Mouse (Mus musculus): ENCODE data around the gene Stam2. TPM values are rescaled to one million over a fixed set of nuclear protein-coding genes. Genes with fewer than 3 reads are reported as not detected.

Gene Stam2
- total and polyA plus RNA-seq, 3 experiments, result 9.3 to 20.5 (median 16.5) TPM

GRCm38 (mm10) chr2:52779987-52780386 is 37.9 kb upstream of the Stam2 start:
- in situ Hi-C loops (cut with MboI; ENCODE audit: low pct_ligation_motif_present, low pct_unique_long_range_greater_than_20kb, low sequenced_read_pairs), result no loop called here
- no peaks in the 10 kb centered on the region for H3K27me3 ChIP-seq (replicated peaks)
- H3K4me1 ChIP-seq (ENCODE audit: control insufficient read depth in 1 of 2, insufficient read depth in 2 of 2), result peaks cover 0 to 14% of the 10 kb centered on the region in 2 experiments; a peak in 2 of 4 replicates
- no peak overlapping the region for H3K27ac ChIP-seq (ENCODE audit: insufficient read depth, low read depth)
- H3K4me2 ChIP-seq (ENCODE audit: insufficient read depth, low read depth, poor library complexity, severe bottlenecking), result no peak overlapping the region
- TF ChIP-seq MXI1 (IDR thresholded peaks at IDR 0.05; ENCODE audit: low read depth, low read length) (no peak), MAFK (IDR thresholded peaks at IDR 0.05; ENCODE audit: insufficient replicate concordance, low read length) (peak; percentile 77), SMC3 (IDR thresholded peaks at IDR 0.05; ENCODE audit: low read depth, low read length) (no peak), POLR2A (IDR thresholded peaks at IDR 0.05; ENCODE audit: low read depth, low read length) (no peak), NELFE (IDR thresholded peaks at IDR 0.05; ENCODE audit: low read depth, low read length) (no peak)
- no peaks in the 10 kb centered on the region for H3K79me2 ChIP-seq (replicated peaks; ENCODE audit: control insufficient read depth, extremely low read depth, insufficient read depth, poor library complexity, severe bottlenecking)
- H3K36me3 ChIP-seq (replicated peaks in 1 of 2; ENCODE audit: control insufficient read depth in 1 of 2, insufficient read depth in 1 of 2, low read length in 1 of 2), result no peaks in the 10 kb centered on the region
- peaks cover 5% of the 10 kb centered on the region for H3K9me3 ChIP-seq (replicated peaks; ENCODE audit: low read length)
- H3K4me3 ChIP-seq (replicated peaks in 1 of 3; ENCODE audit: low read depth in 2 of 3, low read length in 2 of 3, poor library complexity in 1 of 3), result no peak overlapping the region
- dilution Hi-C loops (cut with MboI; ENCODE audit: extremely low pct_ligation_motif_present, extremely low pct_unique_long_range_greater_than_20kb, low sequenced_read_pairs), result no loop called here
- no peak overlapping the region for H3K9ac ChIP-seq (ENCODE audit: insufficient read depth, low read depth)
- DNase-seq (ENCODE audit: extremely low read depth), result no peak

DNA sequence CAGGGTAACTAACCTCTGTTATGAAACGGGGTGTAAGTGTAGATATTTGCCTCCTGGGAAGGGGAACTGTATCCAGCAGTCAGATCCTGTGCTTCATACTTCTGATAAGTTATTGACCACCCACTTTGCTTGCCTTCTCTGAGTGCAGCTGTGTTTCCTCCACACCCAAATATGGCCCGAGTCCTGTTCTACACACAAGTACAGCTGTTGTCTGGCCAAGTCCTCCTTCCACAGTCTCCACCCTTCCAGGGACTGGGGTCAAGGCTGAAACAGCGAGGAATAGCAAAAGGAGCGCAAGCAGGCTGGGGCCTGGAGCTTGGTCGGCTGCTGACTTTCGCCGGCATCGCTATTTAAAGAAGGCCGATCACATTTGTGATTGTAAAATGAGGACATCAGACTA is 37.3 kb upstream of the Stam2 start:
- no peaks in the 10 kb centered on the region for H3K79me2 ChIP-seq (replicated peaks; ENCODE audit: control insufficient read depth, extremely low read depth, insufficient read depth, poor library complexity, severe bottlenecking)
- peaks cover 2 to 20% of the 10 kb centered on the region in 2 experiments; a peak in 3 of 4 replicates for H3K4me1 ChIP-seq (ENCODE audit: control insufficient read depth in 1 of 2, insufficient read depth in 2 of 2)
- dilution Hi-C loops (cut with MboI; ENCODE audit: extremely low pct_ligation_motif_present, extremely low pct_unique_long_range_greater_than_20kb, low sequenced_read_pairs) (no loop called here), in situ Hi-C loops (cut with MboI; ENCODE audit: low pct_ligation_motif_present, low pct_unique_long_range_greater_than_20kb, low sequenced_read_pairs) (no loop called here)
- H3K36me3 ChIP-seq (replicated peaks in 1 of 2; ENCODE audit: control insufficient read depth in 1 of 2, insufficient read depth in 1 of 2, low read length in 1 of 2), result no peaks in the 10 kb centered on the region
- H3K27me3 ChIP-seq (replicated peaks), result no peaks in the 10 kb centered on the region
- no peak overlapping the region for H3K4me3 ChIP-seq (replicated peaks in 1 of 3; ENCODE audit: low read depth in 2 of 3, low read length in 2 of 3, poor library complexity in 1 of 3)
- no peak overlapping the region for H3K4me2 ChIP-seq (ENCODE audit: insufficient read depth, low read depth, poor library complexity, severe bottlenecking)
- H3K9ac ChIP-seq (ENCODE audit: insufficient read depth, low read depth), result no peak overlapping the region
- DNase-seq (ENCODE audit: extremely low read depth), result no peak
- no peak overlapping the region for H3K27ac ChIP-seq (ENCODE audit: insufficient read depth, low read depth)
- TF ChIP-seq RAD21 (IDR thresholded peaks at IDR 0.05; ENCODE audit: low read depth, low read length) (no peak), MXI1 (IDR thresholded peaks at IDR 0.05; ENCODE audit: low read depth, low read length) (no peak), MEF2A (IDR thresholded peaks at IDR 0.05; ENCODE audit: borderline replicate concordance, low read depth, low read length) (no peak), ZC3H11A (IDR thresholded peaks at IDR 0.05; ENCODE audit: low read depth, low read length) (no peak), KAT2A (IDR thresholded peaks at IDR 0.05; ENCODE audit: insufficient replicate concordance, low read length) (no peak)
- peaks cover 5% of the 10 kb centered on the region for H3K9me3 ChIP-seq (replicated peaks; ENCODE audit: low read length)

GRCm38 (mm10) chr2:52777839-52778238 is 35.8 kb upstream of the Stam2 start:
- H3K9ac ChIP-seq (ENCODE audit: insufficient read depth, low read depth), result no peak overlapping the region
- H3K4me3 ChIP-seq (replicated peaks in 1 of 3; ENCODE audit: low read depth in 2 of 3, low read length in 2 of 3, poor library complexity in 1 of 3), result no peak overlapping the region
- H3K27me3 ChIP-seq (replicated peaks), result no peaks in the 10 kb centered on the region
- no peaks in the 10 kb centered on the region for H3K79me2 ChIP-seq (replicated peaks; ENCODE audit: control insufficient read depth, extremely low read depth, insufficient read depth, poor library complexity, severe bottlenecking)
- H3K27ac ChIP-seq (ENCODE audit: insufficient read depth, low read depth), result no peak overlapping the region
- TF ChIP-seq NELFE (IDR thresholded peaks at IDR 0.05; ENCODE audit: low read depth, low read length) (no peak), UBTF (IDR thresholded peaks at IDR 0.05; ENCODE audit: low read depth, low read length) (no peak), ZC3H11A (IDR thresholded peaks at IDR 0.05; ENCODE audit: low read depth, low read length) (no peak), CTCF (conservative IDR thresholded peaks at IDR 0.05 in 1 of 2, IDR thresholded peaks at IDR 0.05 in 1 of 2; ENCODE audit: low read depth in 2 of 2, low read length in 2 of 2) (no peak), RCOR1 (conservative IDR thresholded peaks at IDR 0.05; ENCODE audit: low read depth, low read length) (no peak), E2F4 (IDR thresholded peaks at IDR 0.05; ENCODE audit: insufficient replicate concordance, low read depth, low read length) (no peak), TCF12 (IDR thresholded peaks at IDR 0.05; ENCODE audit: low read depth, low read length) (no peak), EP300 (IDR thresholded peaks at IDR 0.05; ENCODE audit: low read length) (no peak), HCFC1 (IDR thresholded peaks at IDR 0.05; ENCODE audit: low read depth, low read length) (no peak), ELF1 (IDR thresholded peaks at IDR 0.05; ENCODE audit: low read depth, low read length) (no peak), POLR2A (IDR thresholded peaks at IDR 0.05; ENCODE audit: low read depth, low read length) (no peak), POLR2AphosphoS2 (IDR thresholded peaks at IDR 0.05; ENCODE audit: low read depth, low read length) (no peak), MEF2A (IDR thresholded peaks at IDR 0.05; ENCODE audit: borderline replicate concordance, low read depth, low read length) (no peak), MAX (IDR thresholded peaks at IDR 0.05; ENCODE audit: low read length) (no peak), BHLHE40 (IDR thresholded peaks at IDR 0.05; ENCODE audit: low read depth, low read length) (no peak), USF1 (IDR thresholded peaks at IDR 0.05; ENCODE audit: low read depth, low read length) (no peak)
- H3K9me3 ChIP-seq (replicated peaks; ENCODE audit: low read length), result peaks cover 5% of the 10 kb centered on the region
- dilution Hi-C loops (cut with MboI; ENCODE audit: extremely low pct_ligation_motif_present, extremely low pct_unique_long_range_greater_than_20kb, low sequenced_read_pairs), result no loop called here
- in situ Hi-C loops (cut with MboI; ENCODE audit: low pct_ligation_motif_present, low pct_unique_long_range_greater_than_20kb, low sequenced_read_pairs), result no loop called here
- no peaks in the 10 kb centered on the region for H3K36me3 ChIP-seq (replicated peaks in 1 of 2; ENCODE audit: control insufficient read depth in 1 of 2, insufficient read depth in 1 of 2, low read length in 1 of 2)
- no peak for DNase-seq (ENCODE audit: extremely low read depth)
- H3K4me2 ChIP-seq (ENCODE audit: insufficient read depth, low read depth, poor library complexity, severe bottlenecking), result no peak overlapping the region
- H3K4me1 ChIP-seq (ENCODE audit: control insufficient read depth in 1 of 2, insufficient read depth in 2 of 2), result peaks cover 2 to 27% of the 10 kb centered on the region in 2 experiments; a peak in 3 of 4 replicates
